Mouse (Mus musculus) MEL (cell line): ENCODE data around the gene Rsrc1. TPM values are rescaled to one million over a fixed set of nuclear protein-coding genes. Genes with fewer than 3 reads are reported as not detected.

Experiments used
- DNase-seq: peaks from one replicate; pipeline ENCODE4 v3.0.0; 2011; ENCODE audit warnings: low read depth, low spot score
- H3K27ac ChIP-seq: 2 replicates; pipeline ENCODE4 v1.5.1; 2012; ENCODE audit warnings: low read depth, mild to moderate bottlenecking, control low read depth, low read length, moderate library complexity; ENCODE audit not compliant: control insufficient read depth
- H3K27me3 ChIP-seq, 2 experiments: fragments of 150-350 bp in 1 of 2; sonication (generic) in 1 of 2; 2 replicates each; pipeline ENCODE4 v1.6.1; 2012; ENCODE audit warnings: low read length in 2 of 2, mild to moderate bottlenecking in 2 of 2, improper control_type of control experiment in 1 of 2, moderate library complexity in 1 of 2; ENCODE audit not compliant: insufficient read depth in 2 of 2, control insufficient read depth in 1 of 2
- H3K36me3 ChIP-seq, 2 experiments: 2 replicates each; pipeline ENCODE4 v1.6.1; 2012 to 2014; ENCODE audit warnings: low read length in 2 of 2, improper control_type of control experiment in 1 of 2, inconsistent platforms in 1 of 2, mild to moderate bottlenecking in 1 of 2; ENCODE audit not compliant: insufficient read depth in 2 of 2, control insufficient read depth in 1 of 2
- H3K4me1 ChIP-seq, 2 experiments: fragments of 150-350 bp in 1 of 2; sonication (generic) in 1 of 2; 2 replicates each; pipeline ENCODE4 v1.6.1; 2012; ENCODE audit warnings: low read length in 2 of 2, improper control_type of control experiment in 1 of 2, mild to moderate bottlenecking in 1 of 2; ENCODE audit not compliant: insufficient read depth in 2 of 2, control insufficient read depth in 1 of 2
- H3K4me3 ChIP-seq, 2 experiments: fragments of 150-350 bp in 1 of 2; sonication (generic) in 1 of 2; 2 replicates each; pipeline ENCODE4 v1.5.1; 2012; ENCODE audit warnings: low read depth in 2 of 2, low read length in 2 of 2, mild to moderate bottlenecking in 2 of 2, moderate library complexity in 2 of 2, control low read depth in 1 of 2, improper control_type of control experiment in 1 of 2; ENCODE audit not compliant: control insufficient read depth in 1 of 2, insufficient read depth in 1 of 2
- H3K79me2 ChIP-seq: 2 replicates; pipeline ENCODE4 v1.6.1; 2012; ENCODE audit warnings: mild to moderate bottlenecking, low read length, moderate library complexity; ENCODE audit not compliant: control insufficient read depth, poor library complexity, insufficient read depth
- H3K9ac ChIP-seq: 2 replicates; pipeline ENCODE4 v1.6.1; 2012; ENCODE audit warnings: low read depth, mild to moderate bottlenecking, control low read depth, low read length, moderate library complexity; ENCODE audit not compliant: control insufficient read depth, poor library complexity, severe bottlenecking
- H3K9me3 ChIP-seq: fragments of 150-350 bp; sonication (generic); replicated peaks from 2 replicates; pipeline ENCODE4 v1.6.1; 2012; ENCODE audit warnings: mild to moderate bottlenecking, low read length, improper control_type of control experiment, moderate library complexity; ENCODE audit not compliant: insufficient read depth
- CTCF ChIP-seq, 3 experiments: IDR thresholded peaks in 2 of 3; conservative IDR thresholded peaks in 1 of 3; 2 replicates each; pipeline ENCODE4 v1.5.1; 2011 to 2012; ENCODE audit warnings: low read length in 3 of 3, low read depth in 2 of 3, mild to moderate bottlenecking in 2 of 3, improper control_type of control experiment in 1 of 3, inconsistent platforms in 1 of 3, mixed read lengths in 1 of 3, moderate library complexity in 1 of 3; ENCODE audit not compliant: control insufficient read depth in 1 of 3, insufficient read depth in 1 of 3, poor library complexity in 1 of 3, severe bottlenecking in 1 of 3
- E2F4 ChIP-seq: IDR thresholded peaks from 2 replicates; pipeline ENCODE4 v1.6.1; 2011; ENCODE audit warnings: low read depth, low read length, improper control_type of control experiment, borderline replicate concordance
- EP300 ChIP-seq, 2 experiments: IDR thresholded peaks; 2 replicates each; pipeline ENCODE4 v1.6.1; 2011; ENCODE audit warnings: improper control_type of control experiment in 2 of 2, low read length in 2 of 2, low read depth in 1 of 2, mild to moderate bottlenecking in 1 of 2
- ETS1 ChIP-seq: IDR thresholded peaks from 2 replicates; pipeline ENCODE4 v1.6.1; 2012; ENCODE audit warnings: low read depth, mild to moderate bottlenecking, inconsistent platforms, low read length, improper control_type of control experiment, moderate library complexity
- GABPA ChIP-seq: IDR thresholded peaks from 2 replicates; pipeline ENCODE4 v1.6.1; 2012; ENCODE audit warnings: low read depth, mild to moderate bottlenecking, inconsistent platforms, low read length, improper control_type of control experiment, moderate library complexity
- HCFC1 ChIP-seq: IDR thresholded peaks from 2 replicates; pipeline ENCODE4 v1.6.1; 2012; ENCODE audit warnings: low read depth, mild to moderate bottlenecking, inconsistent platforms, low read length, improper control_type of control experiment, moderate library complexity
- JUND ChIP-seq: IDR thresholded peaks from 2 replicates; pipeline ENCODE4 v1.6.1; 2011; ENCODE audit warnings: low read depth, mild to moderate bottlenecking, improper control_type of control experiment, low read length
- MAX ChIP-seq: IDR thresholded peaks from 2 replicates; pipeline ENCODE4 v1.6.1; 2011; ENCODE audit warnings: low read length, improper control_type of control experiment
- MEF2A ChIP-seq: IDR thresholded peaks from 2 replicates; pipeline ENCODE4 v1.6.1; 2014; ENCODE audit warnings: low read depth, mild to moderate bottlenecking, inconsistent platforms, low read length, improper control_type of control experiment; ENCODE audit not compliant: poor library complexity, insufficient replicate concordance, severe bottlenecking; ENCODE audit errors: extremely low read depth
- MXI1 ChIP-seq: IDR thresholded peaks from 2 replicates; pipeline ENCODE4 v1.6.1; 2011; ENCODE audit warnings: mild to moderate bottlenecking, low read depth, low read length, improper control_type of control experiment
- MYC ChIP-seq: IDR thresholded peaks from 2 replicates; pipeline ENCODE4 v1.6.1; 2011; ENCODE audit warnings: low read depth, mild to moderate bottlenecking, low read length, improper control_type of control experiment, moderate library complexity
- POLR2A ChIP-seq, 2 experiments: IDR thresholded peaks; 2 replicates each; pipeline ENCODE4 v1.6.1; 2011 to 2012; ENCODE audit warnings: low read length in 2 of 2, mild to moderate bottlenecking in 2 of 2, control low read depth in 1 of 2, improper control_type of control experiment in 1 of 2, low read depth in 1 of 2, moderate library complexity in 1 of 2; ENCODE audit not compliant: control insufficient read depth in 1 of 2, insufficient read depth in 1 of 2, poor library complexity in 1 of 2
- SIN3A ChIP-seq: IDR thresholded peaks from 2 replicates; pipeline ENCODE4 v1.6.1; 2012; ENCODE audit warnings: low read length, improper control_type of control experiment, inconsistent platforms
- SMC3 ChIP-seq: IDR thresholded peaks from 2 replicates; pipeline ENCODE4 v1.6.1; 2011; ENCODE audit warnings: low read depth, low read length, improper control_type of control experiment
- TAL1 ChIP-seq: IDR thresholded peaks from 2 replicates; pipeline ENCODE4 v1.6.1; 2012; ENCODE audit warnings: mild to moderate bottlenecking, inconsistent platforms, low read length, moderate library complexity, mixed read lengths
- TCF12 ChIP-seq: IDR thresholded peaks from 2 replicates; pipeline ENCODE4 v1.6.1; 2014; ENCODE audit warnings: low read depth, mild to moderate bottlenecking, inconsistent platforms, low read length, improper control_type of control experiment, moderate library complexity
- USF1 ChIP-seq: IDR thresholded peaks from 2 replicates; pipeline ENCODE4 v1.6.1; 2014; ENCODE audit warnings: low read depth, mild to moderate bottlenecking, inconsistent platforms, low read length, improper control_type of control experiment, moderate library complexity
- ZKSCAN1 ChIP-seq: IDR thresholded peaks from 2 replicates; pipeline ENCODE4 v1.6.1; 2012; ENCODE audit warnings: low read depth, mild to moderate bottlenecking, inconsistent platforms, low read length, improper control_type of control experiment, moderate library complexity
- polyA plus RNA-seq, 2 experiments: library from polyadenylated mRNA; stranded (reverse) in 1 of 2; unstranded in 1 of 2; fragments of >175 nt in 1 of 2; fragments of >200 nt in 1 of 2; gene quantifications; 2 replicates each; pipeline versions ENCODE4 v1.2.1 to v1.2.4; 2012; ENCODE audit warnings: low replicate concordance in 2 of 2, low read depth in 1 of 2; ENCODE audit not compliant: insufficient read length in 2 of 2, insufficient read depth in 1 of 2, missing spikeins in 1 of 2
- total RNA-seq: library from RNA; depleted of rRNA; stranded (reverse); fragments of 300-350 nt; gene quantifications from 2 replicates; pipeline ENCODE4 v1.2.3, GENCODE M21; 2012

The Rsrc1 gene
- total and polyA plus RNA-seq, 3 experiments: 22.8 to 100 (median 42.7) TPM

- Histone ChIP-seq H3K9me3 (no peaks in the 10 kb centered on the region), H3K79me2 (no peaks in the 10 kb centered on the region), H3K27me3 (no peaks in the 10 kb centered on the region), H3K27ac (no peak overlapping the region), H3K36me3 (peaks cover 0 to 1% of the 10 kb centered on the region in 2 experiments; a peak in 2 of 4 replicates), H3K4me1 (peaks cover 0 to 4% of the 10 kb centered on the region in 2 experiments; a peak in 1 of 4 replicates), H3K4me3 (no peak overlapping the region), H3K9ac (no peak overlapping the region)
- DNase-seq: peak; percentile 27
- no peak for TF ChIP-seq EP300 (IDR thresholded peaks at IDR 0.05; ENCODE audit: low read depth in 1 of 2, low read length in 2 of 2)
- TF ChIP-seq CTCF (IDR thresholded peaks at IDR 0.05 in 2 of 3, conservative IDR thresholded peaks at IDR 0.05 in 1 of 3; ENCODE audit: control insufficient read depth in 1 of 3, insufficient read depth in 1 of 3, low read depth in 2 of 3, low read length in 3 of 3, poor library complexity in 1 of 3, severe bottlenecking in 1 of 3): peak in 1 of 3 experiments; percentile 8; a peak in 1 of 6 replicates
- peak; percentile 27; the same call in 1 of the 2 replicates for TF ChIP-seq SMC3
- TF ChIP-seq, all 39 proteins: peak for 2
These were observed 26.1 kb upstream of the Rsrc1 start for GRCm38 (mm10) chr3:66955126-66955525.

- no peak overlapping the region; the same call in 1 of the 2 replicates for H3K9ac ChIP-seq
- peaks cover 0 to 5% of the 10 kb centered on the region in 2 experiments; a peak in 2 of 4 replicates for H3K36me3 ChIP-seq
- no peaks in the 10 kb centered on the region for H3K79me2 ChIP-seq
- DNase-seq: peak; percentile 75
- H3K4me1 ChIP-seq: peaks cover 0 to 4% of the 10 kb centered on the region in 2 experiments; a peak in 1 of 4 replicates
- TF ChIP-seq TAL1: peak; percentile 47
- peak; percentile 52; the same call in 1 of the 2 replicates for TF ChIP-seq ETS1
- no peak for TF ChIP-seq MXI1
- TF ChIP-seq TCF12: 0 out of 2 replicates have a peak, but pooled peaks have one; percentile 18
- TF ChIP-seq MAX: peak; percentile 67
- peak; percentile 67 to 68 for TF ChIP-seq EP300 (IDR thresholded peaks at IDR 0.05; ENCODE audit: low read depth in 1 of 2, low read length in 2 of 2)
- peak; percentile 66; the same call in 1 of the 2 replicates for TF ChIP-seq JUND
- TF ChIP-seq HCFC1: no peak
- peak; percentile 69; the same call in 1 of the 2 replicates for TF ChIP-seq MYC
- H3K27me3 ChIP-seq: no peaks in the 10 kb centered on the region
- H3K4me3 ChIP-seq: no peak overlapping the region
- H3K9me3 ChIP-seq: no peaks in the 10 kb centered on the region
- peak overlapping the region; percentile 36 for H3K27ac ChIP-seq
These were observed 21.2 kb upstream of the Rsrc1 start for GRCm38 (mm10) chr3:66959972-66960371.

- Histone ChIP-seq H3K27ac (no peak overlapping the region), H3K4me3 (no peak overlapping the region), H3K9me3 (no peaks in the 10 kb centered on the region), H3K9ac (no peak overlapping the region), H3K36me3 (peaks cover 0 to 5% of the 10 kb centered on the region in 2 experiments; a peak in 2 of 4 replicates), H3K79me2 (no peaks in the 10 kb centered on the region), H3K27me3 (no peaks in the 10 kb centered on the region), H3K4me1 (peaks cover 0 to 3% of the 10 kb centered on the region in 2 experiments; a peak in 1 of 4 replicates)
- TF ChIP-seq SMC3 (no peak), CTCF (IDR thresholded peaks at IDR 0.05 in 2 of 3, conservative IDR thresholded peaks at IDR 0.05 in 1 of 3; ENCODE audit: control insufficient read depth in 1 of 3, insufficient read depth in 1 of 3, low read depth in 2 of 3, low read length in 3 of 3, poor library complexity in 1 of 3, severe bottlenecking in 1 of 3) (no peak), MEF2A (no peak), POLR2A (IDR thresholded peaks at IDR 0.05; ENCODE audit: control insufficient read depth in 1 of 2, insufficient read depth in 1 of 2, low read depth in 1 of 2, low read length in 2 of 2, poor library complexity in 1 of 2) (no peak), MXI1 (no peak), TCF12 (no peak), ZKSCAN1 (no peak), GABPA (no peak), USF1 (no peak), MYC (no peak), HCFC1 (no peak), SIN3A (no peak), JUND (no peak), E2F4 (no peak)
- no peak for DNase-seq
These were observed 16.3 kb upstream of the Rsrc1 start for GRCm38 (mm10) chr3:66964884-66965283.
